ENCODE assay signal across 8 mouse cellular contexts in genomic region chr7:25238015-25238706, GRCm38 (mm10). TPM values are rescaled to one million over a fixed set of nuclear protein-coding genes. Genes with fewer than 3 reads are reported as not detected.
A peak's percentile ranks its signal among the peaks of the same experiment; 100 is the strongest.
DNase-seq lines count a peak whose midpoint lies in the region; ATAC-seq and TF ChIP-seq lines count a peak whose summit lies in the region.

No protein-coding gene starts in this region.

- peak overlapping the region; percentile 63 for H3K4me3 ChIP-seq in ES-Bruce4 (ENCODE audit: low read depth, low read length)
- H3K4me3 ChIP-seq in forebrain, embryonic 13.5 days = peak overlapping the region; percentile 81
- peak overlapping the region; percentile 94 for H3K4me3 ChIP-seq in liver, postnatal 0 days (ENCODE audit: low read depth, low read length)
- H3K4me3 ChIP-seq in neural tube, embryonic 14.5 days (ENCODE audit: low read depth, low read length) = peak overlapping the region; percentile 90

- no peak for TF ChIP-seq POLR2A in ES-Bruce4 (IDR thresholded peaks at IDR 0.05; ENCODE audit: insufficient read depth, low read length)

- H3K9me3 ChIP-seq in ES-Bruce4 (replicated peaks; ENCODE audit: control insufficient read depth, insufficient read depth, low read length, poor library complexity, severe bottlenecking) = no peaks in the 10 kb centered on the region
- H3K9me3 ChIP-seq in forebrain, embryonic 13.5 days (replicated peaks) = no peaks in the 10 kb centered on the region
- H3K9me3 ChIP-seq in liver, postnatal 0 days (ENCODE audit: low read length) = no peaks in the 10 kb centered on the region
- H3K9me3 ChIP-seq in neural tube, embryonic 14.5 days (ENCODE audit: control insufficient read depth, low read length) = no peaks in the 10 kb centered on the region

- TF ChIP-seq EP300 in ES-Bruce4 (IDR thresholded peaks at IDR 0.05; ENCODE audit: insufficient read depth, low read depth, low read length) = no peak
- peak; percentile 92 for TF ChIP-seq EP300 in liver, postnatal 0 days (IDR thresholded peaks at IDR 0.05; ENCODE audit: low read depth)

- 0 out of 2 replicates have a peak overlapping the region, but pooled peaks have one; percentile 98 for H3K9ac ChIP-seq in ES-Bruce4 (ENCODE audit: low read depth, poor library complexity, severe bottlenecking)
- peak overlapping the region; percentile 98; the same call in 1 of the 2 replicates for H3K9ac ChIP-seq in forebrain, embryonic 13.5 days
- peak overlapping the region; percentile 98 for H3K9ac ChIP-seq in liver, postnatal 0 days (replicated peaks)
- peak overlapping the region; percentile 95 for H3K9ac ChIP-seq in neural tube, embryonic 14.5 days (replicated peaks; ENCODE audit: low read depth, low read length)

- peak overlapping the region; percentile 3; the same call in 1 of the 2 replicates for H3K27ac ChIP-seq in ES-Bruce4 (ENCODE audit: insufficient read depth, low read length)
- H3K27ac ChIP-seq in forebrain, embryonic 13.5 days = peak overlapping the region; percentile 76
- peak overlapping the region; percentile 76 for H3K27ac ChIP-seq in liver, postnatal 0 days (ENCODE audit: low read depth)
- peak overlapping the region; percentile 75 for H3K27ac ChIP-seq in neural tube, embryonic 14.5 days (ENCODE audit: low read depth, low read length)

- peak overlapping the region; percentile 80 for H3K4me2 ChIP-seq in forebrain, embryonic 13.5 days
- peak overlapping the region; percentile 79 for H3K4me2 ChIP-seq in liver, postnatal 0 days (ENCODE audit: low read depth, low read length)
- H3K4me2 ChIP-seq in neural tube, embryonic 14.5 days (ENCODE audit: low read depth, low read length) = peak overlapping the region; percentile 67

- WGBS in forebrain, embryonic 13.5 days = under 1% methylated on average over 23 of the region's 23 CpGs
- WGBS in large intestine, adult 2 months = under 1% methylated on average over 23 of the region's 23 CpGs
- under 1% methylated on average over 23 of the region's 23 CpGs for WGBS in liver, postnatal 0 days (ENCODE audit: insufficient replicate concordance)
- WGBS in neural tube, embryonic 14.5 days = under 1% methylated on average over 23 of the region's 23 CpGs

- peak; percentile 96 to 97 for DNase-seq in heart, postnatal 10 days
- peak; percentile 98 for DNase-seq in large intestine, adult 2 months (ENCODE audit: low read depth, low spot score)
- DNase-seq in liver, postnatal 0 days = peak; percentile 93
- peak; percentile 90 for DNase-seq in testis, postnatal 10 days (ENCODE audit: low spot score)

- no peaks in the 10 kb centered on the region for H3K4me1 ChIP-seq in ES-Bruce4 (ENCODE audit: control insufficient read depth, insufficient read depth, low read length)
- H3K4me1 ChIP-seq in forebrain, embryonic 13.5 days = peaks cover 39% of the 10 kb centered on the region
- peaks cover 10% of the 10 kb centered on the region for H3K4me1 ChIP-seq in liver, postnatal 0 days (ENCODE audit: insufficient read depth)
- H3K4me1 ChIP-seq in neural tube, embryonic 14.5 days (ENCODE audit: control insufficient read depth, insufficient read depth, low read length) = peaks cover 15% of the 10 kb centered on the region

- H3K27me3 ChIP-seq in ES-Bruce4 (ENCODE audit: control insufficient read depth, insufficient read depth, low read length, poor library complexity, severe bottlenecking) = no peaks in the 10 kb centered on the region
- H3K27me3 ChIP-seq in forebrain, embryonic 13.5 days = no peaks in the 10 kb centered on the region
- H3K27me3 ChIP-seq in liver, postnatal 0 days (ENCODE audit: insufficient read depth, low read length) = no peaks in the 10 kb centered on the region
- H3K27me3 ChIP-seq in neural tube, embryonic 14.5 days (ENCODE audit: control insufficient read depth, insufficient read depth, low read length) = no peaks in the 10 kb centered on the region

- peak; percentile 81 for ATAC-seq in cerebellum, adult (ENCODE audit: insufficient number of reproducible peaks, low FRiP score, low TSS enrichment)
- ATAC-seq in forebrain, embryonic 13.5 days = peak; percentile 91
- peak; percentile 90 for ATAC-seq in liver, postnatal 0 days
- peak; percentile 94 for ATAC-seq in neural tube, embryonic 14.5 days (ENCODE audit: low read depth)

- no peak for TF ChIP-seq CTCF in ES-Bruce4 (IDR thresholded peaks at IDR 0.05; ENCODE audit: low read depth, low read length)
- TF ChIP-seq CTCF in liver, postnatal 0 days (IDR thresholded peaks at IDR 0.05; ENCODE audit: low read depth) = 0 out of 2 replicates have a peak, but pooled peaks have one; percentile 0

- H3K36me3 ChIP-seq in ES-Bruce4 (ENCODE audit: control insufficient read depth, insufficient read depth, low read length, poor library complexity, severe bottlenecking) = peaks cover 8% of the 10 kb centered on the region; the same call in 1 of the 2 replicates
- H3K36me3 ChIP-seq in forebrain, embryonic 13.5 days (ENCODE audit: poor library complexity, severe bottlenecking) = peaks cover 26% of the 10 kb centered on the region
- H3K36me3 ChIP-seq in liver, postnatal 0 days (replicated peaks; ENCODE audit: insufficient read depth, low read length) = peaks cover 14% of the 10 kb centered on the region
- peaks cover 7% of the 10 kb centered on the region; the same call in 1 of the 2 replicates for H3K36me3 ChIP-seq in neural tube, embryonic 14.5 days (ENCODE audit: control insufficient read depth, insufficient read depth, low read length)

- intact Hi-C loops in heart, postnatal 10 days (cut with DNase I) = loop anchor here (5.0 kb wide), 2 partner anchors 106 to 159 kb away; partner anchors contain the start of gene Lipe

RNA-seq across cellular contexts. Expression of gene Gsk3a, which starts 0.5 kb away (rescaled TPM):
- polyA plus RNA-seq in ES-Bruce4 (2011; ENCODE audit: insufficient read depth, insufficient read length, low read depth, missing spikeins) = 77.3 and 84.3 TPM in 2 replicates
- polyA plus RNA-seq in forebrain, embryonic 13.5 days (2015; fragmentation: Nextera tagmentation; extraction: Ambion mirVana) = 11.2 and 12.9 TPM in 2 replicates
- 10 to 100 TPM; 69.7 to 72.0 TPM for total RNA-seq in heart, postnatal 10 days (2021)
- polyA plus RNA-seq in large intestine, adult 2 months (2012; rRNA removed) = 95.8 and 123 TPM in 2 replicates
- 4.3 and 5.1 TPM in 2 replicates for polyA plus RNA-seq in liver, postnatal 0 days (2015; fragmentation: Nextera tagmentation; extraction: Ambion mirVana)
- 21.5 and 25.1 TPM in 2 replicates for polyA plus RNA-seq in neural tube, embryonic 14.5 days (2014; fragmentation: Nextera tagmentation; extraction: Ambion mirVana)

RNA-seq across cellular contexts. Expression of gene Erf, which starts 12.4 kb away (rescaled TPM):
- polyA plus RNA-seq in ES-Bruce4 (2011; ENCODE audit: insufficient read depth, insufficient read length, low read depth, missing spikeins) = 61.8 and 63.8 TPM in 2 replicates
- 5.5 and 5.8 TPM in 2 replicates for polyA plus RNA-seq in forebrain, embryonic 13.5 days (2015; fragmentation: Nextera tagmentation; extraction: Ambion mirVana)
- total RNA-seq in heart, postnatal 10 days (2021) = 10 to 100 TPM; 38.6 to 42.2 TPM
- 15.3 and 19.4 TPM in 2 replicates for polyA plus RNA-seq in large intestine, adult 2 months (2012; rRNA removed)
- 4.6 and 5.2 TPM in 2 replicates for polyA plus RNA-seq in liver, postnatal 0 days (2015; fragmentation: Nextera tagmentation; extraction: Ambion mirVana)
- 4.5 and 4.8 TPM in 2 replicates for polyA plus RNA-seq in neural tube, embryonic 14.5 days (2014; fragmentation: Nextera tagmentation; extraction: Ambion mirVana)

RNA-seq across cellular contexts. Expression of gene Zfp526, which starts 16.9 kb away (rescaled TPM):
- polyA plus RNA-seq in ES-Bruce4 (2011; ENCODE audit: insufficient read depth, insufficient read length, low read depth, missing spikeins) = 6.5 and 7.2 TPM in 2 replicates
- polyA plus RNA-seq in forebrain, embryonic 13.5 days (2015; fragmentation: Nextera tagmentation; extraction: Ambion mirVana) = 2.0 and 2.1 TPM in 2 replicates
- total RNA-seq in heart, postnatal 10 days (2021) = 10 to 100 TPM in 1 of 2 experiments, 1 to 10 TPM in 1; 8.7 to 11.4 TPM
- polyA plus RNA-seq in large intestine, adult 2 months (2012; rRNA removed) = 4.2 and 7.1 TPM in 2 replicates
- 1.0 and 1.2 TPM in 2 replicates for polyA plus RNA-seq in liver, postnatal 0 days (2015; fragmentation: Nextera tagmentation; extraction: Ambion mirVana)
- polyA plus RNA-seq in neural tube, embryonic 14.5 days (2014; fragmentation: Nextera tagmentation; extraction: Ambion mirVana) = 1.7 and 2.8 TPM in 2 replicates

RNA-seq across cellular contexts. Expression of gene Dedd2, which starts 17.7 kb away (rescaled TPM):
- 9.6 and 10.2 TPM in 2 replicates for polyA plus RNA-seq in ES-Bruce4 (2011; ENCODE audit: insufficient read depth, insufficient read length, low read depth, missing spikeins)
- 11.0 and 12.5 TPM in 2 replicates for polyA plus RNA-seq in forebrain, embryonic 13.5 days (2015; fragmentation: Nextera tagmentation; extraction: Ambion mirVana)
- 10 to 100 TPM; 14.2 TPM for total RNA-seq in heart, postnatal 10 days (2021)
- 52.6 and 66.0 TPM in 2 replicates for polyA plus RNA-seq in large intestine, adult 2 months (2012; rRNA removed)
- polyA plus RNA-seq in liver, postnatal 0 days (2015; fragmentation: Nextera tagmentation; extraction: Ambion mirVana) = 19.2 and 21.1 TPM in 2 replicates
- 14.9 and 15.3 TPM in 2 replicates for polyA plus RNA-seq in neural tube, embryonic 14.5 days (2014; fragmentation: Nextera tagmentation; extraction: Ambion mirVana)

RNA-seq across cellular contexts. Expression of gene Cic, which starts 29.3 kb away (rescaled TPM):
- 128 and 141 TPM in 2 replicates for polyA plus RNA-seq in ES-Bruce4 (2011; ENCODE audit: insufficient read depth, insufficient read length, low read depth, missing spikeins)
- 45.9 and 47.0 TPM in 2 replicates for polyA plus RNA-seq in forebrain, embryonic 13.5 days (2015; fragmentation: Nextera tagmentation; extraction: Ambion mirVana)
- 10 to 100 TPM; 88.4 to 90.5 TPM for total RNA-seq in heart, postnatal 10 days (2021)
- 44.3 and 45.6 TPM in 2 replicates for polyA plus RNA-seq in large intestine, adult 2 months (2012; rRNA removed)
- polyA plus RNA-seq in liver, postnatal 0 days (2015; fragmentation: Nextera tagmentation; extraction: Ambion mirVana) = 8.9 and 9.7 TPM in 2 replicates
- polyA plus RNA-seq in neural tube, embryonic 14.5 days (2014; fragmentation: Nextera tagmentation; extraction: Ambion mirVana) = 43.3 and 46.6 TPM in 2 replicates

Comparison
In these comparisons a context has a peak if more than half of its experiments do, and no peak if none do; other contexts are left out.
1. Peak in every context shown above with its lines: DNase-seq, ATAC-seq, H3K4me3 ChIP-seq and H3K27ac ChIP-seq.
2. H3K27ac ChIP-seq: peak in every context shown above with its lines; median percentile 76 in forebrain, embryonic 13.5 days; 76 in liver, postnatal 0 days; 75 in neural tube, embryonic 14.5 days; 3 in ES-Bruce4.